Mouse (Mus musculus) thymus, postnatal 14 days (tissue): ENCODE measurements around the gene Edn1.

Experiments
- DNase-seq: peaks from one replicate; pipeline ENCODE4 v3.0.0; 2021

The Edn1 gene

GRCm38 (mm10) chr13:42328576-42328975 lies 27.3 kb downstream of the Edn1 start:
- no peak for DNase-seq

DNA sequence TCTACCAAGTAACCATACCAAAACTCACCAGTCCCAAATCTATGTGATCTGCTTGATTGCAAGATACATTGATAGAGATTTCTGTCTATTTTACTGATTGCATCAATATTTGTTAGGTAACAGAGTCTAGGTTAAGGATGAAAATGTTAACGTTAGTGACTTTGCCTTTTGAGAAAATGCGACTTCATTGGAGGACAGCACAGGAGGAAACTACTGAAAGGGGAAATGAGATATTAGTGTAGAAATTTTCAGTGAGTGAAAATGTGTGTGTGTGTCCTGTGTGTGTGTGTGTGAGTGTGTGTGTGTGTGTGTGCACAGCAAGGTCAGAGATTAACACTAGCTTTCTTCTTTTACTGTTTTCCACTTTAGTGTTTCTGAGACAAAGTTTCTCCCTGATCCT lies 29.8 kb downstream of the Edn1 start:
- no peak for DNase-seq

- DNase-seq: no peak
Measured at GRCm38 (mm10) chr13:42334981-42335380, 33.7 kb downstream of the Edn1 start.

GRCm38 (mm10) chr13:42336414-42336813 lies 35.1 kb downstream of the Edn1 start:
- no peak for DNase-seq

DNA sequence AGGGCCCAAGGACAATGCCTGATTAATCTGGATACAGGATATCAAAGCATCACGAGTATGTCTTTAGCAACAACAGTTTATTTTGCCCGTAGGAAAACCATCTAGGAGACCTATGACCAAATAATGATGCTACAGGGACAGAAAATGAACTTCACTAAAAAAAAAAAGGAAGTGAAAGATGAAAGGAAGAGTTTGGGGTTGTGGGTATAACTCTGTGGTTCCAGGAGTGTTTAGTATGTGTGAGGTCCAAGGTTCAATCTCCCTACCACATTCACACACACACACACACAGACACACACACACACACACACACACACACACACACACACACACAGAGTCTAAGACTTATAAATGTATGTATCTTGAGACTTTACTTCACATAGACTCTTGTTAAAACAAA lies 35.8 kb downstream of the Edn1 start:
- no peak for DNase-seq

- no peak for DNase-seq
Measured at GRCm38 (mm10) chr13:42339466-42339865, 38.2 kb downstream of the Edn1 start.

DNA sequence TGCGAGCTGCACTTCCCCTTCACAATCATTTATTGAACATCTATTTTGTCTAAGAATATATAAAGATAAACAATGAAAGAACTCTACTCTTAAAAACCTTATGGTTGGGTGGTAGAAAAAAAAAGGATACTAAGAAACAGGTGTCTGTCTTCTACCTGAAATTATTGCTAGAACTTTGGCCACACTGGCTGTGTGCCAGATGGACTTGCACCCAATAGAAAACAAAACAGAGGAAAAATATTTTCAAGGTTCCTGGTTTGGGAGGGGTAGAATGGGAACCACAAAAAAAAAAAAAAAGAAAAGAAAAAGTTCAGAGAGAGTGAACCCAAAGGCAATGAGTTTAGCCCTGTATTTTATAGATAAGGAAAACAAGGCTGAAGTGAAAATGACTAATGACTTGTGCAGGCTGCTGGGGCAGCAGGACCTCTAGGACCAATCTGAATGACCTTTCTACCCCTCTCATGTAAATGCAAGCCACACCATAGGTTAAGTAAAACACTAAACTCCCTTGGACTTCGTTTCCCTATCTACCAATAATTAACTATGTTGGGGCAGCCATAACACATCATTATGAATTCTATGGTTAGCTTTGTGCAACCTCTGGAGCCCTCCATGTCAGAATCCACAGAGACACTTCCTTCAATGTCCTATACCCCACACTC lies 40.7 kb downstream of the Edn1 start:
- no peak for DNase-seq

DNA sequence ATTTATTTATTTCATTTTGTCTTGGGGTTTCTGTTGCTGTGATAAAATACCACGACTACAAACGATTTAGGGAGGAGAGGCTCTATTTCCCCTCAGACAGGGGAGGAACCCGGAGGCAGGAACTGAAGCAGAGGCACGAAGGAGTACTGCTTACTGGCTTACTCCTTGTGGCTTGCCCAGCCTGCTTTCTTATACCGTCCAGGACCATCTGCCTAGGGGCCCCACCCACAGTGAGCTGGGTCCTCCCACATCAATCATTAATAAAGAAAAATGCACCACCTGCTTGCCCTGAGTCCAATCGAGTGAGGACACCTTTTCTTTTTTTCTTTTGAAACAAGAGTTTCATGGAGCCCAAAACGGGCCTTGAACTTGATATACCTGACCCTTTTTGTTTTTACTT lies 44.2 kb downstream of the Edn1 start:
- no peak for DNase-seq

GRCm38 (mm10) chr13:42346414-42346813 lies 45.1 kb downstream of the Edn1 start:
- no peak for DNase-seq

- no peak for DNase-seq
Measured at GRCm38 (mm10) chr13:42351675-42352074, 50.4 kb downstream of the Edn1 start.
